Mouse (Mus musculus): ENCODE data around the gene Pid1.

DNA sequence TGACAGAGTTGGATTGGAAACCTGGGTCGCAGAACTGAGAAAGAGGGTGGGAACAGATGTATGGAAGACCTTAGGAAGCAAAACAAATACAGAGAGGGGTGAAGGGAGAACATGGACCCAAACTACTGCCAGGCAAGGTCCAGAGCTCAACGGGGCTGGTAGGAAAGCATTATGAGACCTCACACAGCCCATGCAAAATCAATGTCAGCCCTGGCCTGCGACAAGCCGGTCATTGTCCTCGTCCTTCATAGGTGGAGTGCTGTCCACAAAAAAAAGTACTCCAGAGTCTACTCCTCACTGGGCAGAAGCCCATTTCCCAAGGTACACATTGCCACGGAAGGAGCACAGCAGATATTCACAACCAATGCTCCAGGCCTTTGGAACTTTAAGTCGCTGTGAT, 78.4 kb downstream of the Pid1 start:
- TF ChIP-seq CTCF (IDR thresholded peaks at IDR 0.05; ENCODE audit: extremely low read depth, insufficient read length, insufficient replicate concordance, low read depth, low read length) (no peak), POLR2A (IDR thresholded peaks at IDR 0.05; ENCODE audit: low read depth, low read length) (no peak)

All from small intestine, adult 2 months (tissue).